In genomic region chr13:30786235-30787035, GRCm38 (mm10) we compare ENCODE assay signal across 11 mouse cellular contexts. TPM values are rescaled to one million over a fixed set of nuclear protein-coding genes. Genes with fewer than 3 reads are reported as not detected.
DNase-seq lines count a peak whose midpoint lies in the region; ATAC-seq and TF ChIP-seq lines count a peak whose summit lies in the region.
"Had no signal": no experiment of that assay in that cellular context is flagged by ENCODE, and none has a peak within 500 bp of the region (broad histone marks: within the 10 kb centered on the region; RNA-seq: fewer than 3 reads in every experiment).

No protein-coding gene starts in this region.

- H3K27me3 ChIP-seq in heart, embryonic 10.5 days (ENCODE audit: insufficient read depth, poor library complexity, severe bottlenecking): no peaks in the 10 kb centered on the region
- no peaks in the 10 kb centered on the region for H3K27me3 ChIP-seq in liver, postnatal 0 days (ENCODE audit: insufficient read depth, low read length)
- H3K27me3 ChIP-seq: lung, embryonic 15.5 days had no signal

- TF ChIP-seq CTCF in brain, embryonic 14.5 days (IDR thresholded peaks at IDR 0.05; ENCODE audit: borderline replicate concordance, extremely low read depth, insufficient read depth, insufficient read length): no peak
- no peak for TF ChIP-seq CTCF in liver, postnatal 0 days (IDR thresholded peaks at IDR 0.05; ENCODE audit: low read depth)

- peaks cover 43% of the 10 kb centered on the region for H3K4me1 ChIP-seq in heart, embryonic 10.5 days
- no peaks in the 10 kb centered on the region for H3K4me1 ChIP-seq in liver, postnatal 0 days (ENCODE audit: insufficient read depth)

- 0 out of 2 replicates have a peak overlapping the region, but pooled peaks have one; percentile 43 for H3K27ac ChIP-seq in heart, embryonic 10.5 days
- H3K27ac ChIP-seq in liver, postnatal 0 days (ENCODE audit: low read depth): no peak overlapping the region
- H3K27ac ChIP-seq: lung, embryonic 15.5 days had no signal

- 56% methylated on average over 5 of the region's 5 CpGs for WGBS in heart, embryonic 10.5 days
- 34% methylated on average over 5 of the region's 5 CpGs for WGBS in liver, postnatal 0 days (ENCODE audit: insufficient replicate concordance)

- H3K4me2 ChIP-seq in liver, postnatal 0 days (ENCODE audit: low read depth, low read length): no peak overlapping the region
- H3K4me2 ChIP-seq: lung, embryonic 15.5 days had no signal

- H3K4me3 ChIP-seq in heart, embryonic 10.5 days: no peak overlapping the region
- no peak overlapping the region for H3K4me3 ChIP-seq in liver, postnatal 0 days (ENCODE audit: low read depth, low read length)
- H3K4me3 ChIP-seq: erythroblast, embryonic 14.5 days; lung, embryonic 15.5 days had no signal

- no peak for DNase-seq in heart, embryonic 10.5 days (ENCODE audit: low spot score)
- DNase-seq in heart, adult 9 months (ENCODE audit: low spot score in 2 of 2): no peak
- peak; percentile 14 for DNase-seq in brain, embryonic 14.5 days (ENCODE audit: low read depth)
- peak; percentile 42 to 48 for DNase-seq in layer of hippocampus, postnatal 10 days (ENCODE audit: low spot score in 2 of 2)
- DNase-seq in right cerebral cortex, postnatal 25 days: peak; percentile 86
- no peak for DNase-seq in liver, postnatal 0 days
- DNase-seq in gastrocnemius, postnatal 36 days: no peak
- DNase-seq in heart, postnatal 4 days: no peak

- H3K36me3 ChIP-seq in heart, embryonic 10.5 days: no peaks in the 10 kb centered on the region
- no peaks in the 10 kb centered on the region for H3K36me3 ChIP-seq in liver, postnatal 0 days (replicated peaks; ENCODE audit: insufficient read depth, low read length)
- H3K36me3 ChIP-seq: G1E; lung, embryonic 15.5 days had no signal

- TF ChIP-seq EP300 in liver, postnatal 0 days (IDR thresholded peaks at IDR 0.05; ENCODE audit: low read depth): no peak

- intact Hi-C loops in gastrocnemius, postnatal 36 days (cut with DNase I): no loop called here

- no peak overlapping the region for H3K9ac ChIP-seq in liver, postnatal 0 days (replicated peaks)
- H3K9ac ChIP-seq: lung, embryonic 15.5 days had no signal

- TF ChIP-seq POLR2A in brain, embryonic 14.5 days (IDR thresholded peaks at IDR 0.05; ENCODE audit: borderline replicate concordance, extremely low read depth, insufficient read depth, insufficient read length, poor library complexity, severe bottlenecking): no peak

- no peaks in the 10 kb centered on the region for H3K9me3 ChIP-seq in heart, embryonic 10.5 days
- H3K9me3 ChIP-seq in liver, postnatal 0 days (ENCODE audit: low read length): no peaks in the 10 kb centered on the region
- H3K9me3 ChIP-seq: G1E; lung, embryonic 15.5 days had no signal

- no peak for ATAC-seq in liver, postnatal 0 days

RNA-seq across cellular contexts. Expression of gene Irf4, which starts 37.4 kb away (rescaled TPM):
- 0.04 and 0.15 TPM in 2 replicates for polyA plus RNA-seq in heart, embryonic 10.5 days (2016; fragmentation: Nextera tagmentation; extraction: Ambion mirVana)
- 0.05 and 0.06 TPM in 2 replicates for polyA plus RNA-seq in brain, embryonic 14.5 days (2012; rRNA removed)
- total RNA-seq in layer of hippocampus, postnatal 10 days (2021): under 1 TPM; 0.07 to 0.11 TPM
- polyA plus RNA-seq in liver, postnatal 0 days (2015; fragmentation: Nextera tagmentation; extraction: Ambion mirVana): 0.95 and 1.1 TPM in 2 replicates
- under 1 TPM; 0.79 TPM for total RNA-seq in gastrocnemius, postnatal 36 days (2021)
- under 1 TPM; 0.16 to 0.26 TPM for total RNA-seq in heart, postnatal 4 days (2021)
- polyA plus RNA-seq: erythroblast, embryonic 14.5 days; G1E had no signal

Comparison
In these comparisons a context has a peak if more than half of its experiments do, and no peak if none do; other contexts are left out.
1. DNase-seq: peak in brain, embryonic 14.5 days (single experiment), layer of hippocampus, postnatal 10 days (2 of 2) and right cerebral cortex, postnatal 25 days (single experiment); none in heart, embryonic 10.5 days (single experiment), heart, adult 9 months (0 of 2), liver, postnatal 0 days (single experiment), gastrocnemius, postnatal 36 days (0 of 2) and heart, postnatal 4 days (single experiment).